Mouse (Mus musculus) retina, embryonic 14.5 days (tissue): ENCODE measurements around the gene Slc22a16.

Source experiments
- DNase-seq: peaks from one replicate; pipeline ENCODE4 v3.0.0-alpha.2; 2015; ENCODE audit warnings: low spot score

The Slc22a16 gene

GRCm38 (mm10) chr10:40604706-40605394, 34.7 kb downstream of the Slc22a16 start:
- DNase-seq, result no peak

- no peak for DNase-seq
Measured at GRCm38 (mm10) chr10:40617973-40618372, 47.8 kb downstream of the Slc22a16 start.

GRCm38 (mm10) chr10:40619760-40620159, 49.6 kb downstream of the Slc22a16 start:
- no peak for DNase-seq

GRCm38 (mm10) chr10:40629140-40629539, 59.0 kb downstream of the Slc22a16 start:
- peak; percentile 51 for DNase-seq

GRCm38 (mm10) chr10:40629656-40630311, 59.6 kb downstream of the Slc22a16 start, which contains the start of gene Ddo:
Ddo (plus strand) TSS chr10:40630011.
- DNase-seq, result no peak

- no peak for DNase-seq
Measured at GRCm38 (mm10) chr10:40630457-40630856, 60.3 kb downstream of the Slc22a16 start.

- no peak for DNase-seq
Measured at GRCm38 (mm10) chr10:40630961-40631360, 60.8 kb downstream of the Slc22a16 start.

- no peak for DNase-seq
Measured at GRCm38 (mm10) chr10:40632087-40632486, 62.0 kb downstream of the Slc22a16 start.

- no peak for DNase-seq
Measured at GRCm38 (mm10) chr10:40637331-40637730, 67.2 kb downstream of the Slc22a16 start.

- peak; percentile 32 for DNase-seq
Measured at GRCm38 (mm10) chr10:40638276-40638675, 68.1 kb downstream of the Slc22a16 start.

- DNase-seq, result peak; percentile 61
Measured at GRCm38 (mm10) chr10:40638823-40639819, 69.0 kb downstream of the Slc22a16 start.

GRCm38 (mm10) chr10:40640406-40640805, 70.3 kb downstream of the Slc22a16 start:
- DNase-seq, result no peak

GRCm38 (mm10) chr10:40641901-40642300, 71.8 kb downstream of the Slc22a16 start:
- no peak for DNase-seq

GRCm38 (mm10) chr10:40643126-40643525, 73.0 kb downstream of the Slc22a16 start:
- DNase-seq, result no peak

- no peak for DNase-seq
Measured at GRCm38 (mm10) chr10:40644456-40644855, 74.3 kb downstream of the Slc22a16 start.

- DNase-seq, result peak; percentile 42
Measured at GRCm38 (mm10) chr10:40645346-40645745, 75.2 kb downstream of the Slc22a16 start.

- DNase-seq, result no peak
Measured at GRCm38 (mm10) chr10:40648776-40649175, 78.6 kb downstream of the Slc22a16 start.

GRCm38 (mm10) chr10:40649634-40650033, 79.5 kb downstream of the Slc22a16 start:
- peak; percentile 62 for DNase-seq

GRCm38 (mm10) chr10:40651676-40652075, 81.5 kb downstream of the Slc22a16 start:
- no peak for DNase-seq
